Mouse (Mus musculus): ENCODE results near the gene Hist2h2be. TPM values are rescaled to one million over a fixed set of nuclear protein-coding genes. Genes with fewer than 3 reads are reported as not detected.

Gene Hist2h2be
- total and polyA plus RNA-seq, 3 experiments = 2.3 to 3.8 (median 2.9) TPM

- H3K4me1 ChIP-seq (ENCODE audit: control insufficient read depth in 1 of 2, insufficient read depth in 2 of 2) = peaks cover 5 to 36% of the 10 kb centered on the region in 2 experiments; a peak in 3 of 4 replicates
- H3K36me3 ChIP-seq (replicated peaks in 1 of 2; ENCODE audit: control insufficient read depth in 1 of 2, insufficient read depth in 1 of 2, low read length in 1 of 2) = peaks cover 30 to 48% of the 10 kb centered on the region in 2 experiments
- in situ Hi-C loops (cut with MboI; ENCODE audit: low pct_ligation_motif_present, low pct_unique_long_range_greater_than_20kb, low sequenced_read_pairs) (no loop called here), dilution Hi-C loops (cut with MboI; ENCODE audit: extremely low pct_ligation_motif_present, extremely low pct_unique_long_range_greater_than_20kb, low sequenced_read_pairs) (no loop called here)
- no peak overlapping the region for H3K4me3 ChIP-seq (replicated peaks in 1 of 3; ENCODE audit: low read depth in 2 of 3, low read length in 2 of 3, poor library complexity in 1 of 3)
- no peak overlapping the region for H3K9ac ChIP-seq (ENCODE audit: insufficient read depth, low read depth)
- TF ChIP-seq ETS1 (conservative IDR thresholded peaks at IDR 0.05; ENCODE audit: low read depth, low read length) = no peak
- TF ChIP-seq POLR2A (IDR thresholded peaks at IDR 0.05; ENCODE audit: low read depth, low read length) = no peak
- TF ChIP-seq SIN3A (IDR thresholded peaks at IDR 0.05; ENCODE audit: low read length) = no peak
- no peak for TF ChIP-seq PAX5 (IDR thresholded peaks at IDR 0.05; ENCODE audit: low read length)
- TF ChIP-seq CHD2 (IDR thresholded peaks at IDR 0.05; ENCODE audit: low read length) = no peak; the same call in none of the 2 replicates
- no peak for TF ChIP-seq JUND (conservative IDR thresholded peaks at IDR 0.05; ENCODE audit: low read depth, low read length)
- no peak for TF ChIP-seq ELF1 (IDR thresholded peaks at IDR 0.05; ENCODE audit: low read depth, low read length)
- no peak for TF ChIP-seq IRF4 (IDR thresholded peaks at IDR 0.05; ENCODE audit: low read depth, low read length)
- no peak for TF ChIP-seq CTCF (conservative IDR thresholded peaks at IDR 0.05 in 1 of 2, IDR thresholded peaks at IDR 0.05 in 1 of 2; ENCODE audit: low read depth in 2 of 2, low read length in 2 of 2)
- peaks cover 13% of the 10 kb centered on the region for H3K79me2 ChIP-seq (replicated peaks; ENCODE audit: control insufficient read depth, extremely low read depth, insufficient read depth, poor library complexity, severe bottlenecking)
- H3K4me2 ChIP-seq (ENCODE audit: insufficient read depth, low read depth, poor library complexity, severe bottlenecking) = no peak overlapping the region
- H3K27me3 ChIP-seq (replicated peaks) = no peaks in the 10 kb centered on the region
- no peak for DNase-seq (ENCODE audit: extremely low read depth)
- no peaks in the 10 kb centered on the region for H3K9me3 ChIP-seq (replicated peaks; ENCODE audit: low read length)
- no peak overlapping the region for H3K27ac ChIP-seq (ENCODE audit: insufficient read depth, low read depth)
Observed at GRCm38 (mm10) chr3:96179531-96179930, 41.4 kb upstream of the Hist2h2be start.

- no peak for DNase-seq (ENCODE audit: extremely low read depth)
- peaks cover 5 to 27% of the 10 kb centered on the region in 2 experiments; a peak in 3 of 4 replicates for H3K4me1 ChIP-seq (ENCODE audit: control insufficient read depth in 1 of 2, insufficient read depth in 2 of 2)
- TF ChIP-seq E2F4 (IDR thresholded peaks at IDR 0.05; ENCODE audit: insufficient replicate concordance, low read depth, low read length) (no peak), ZKSCAN1 (IDR thresholded peaks at IDR 0.05; ENCODE audit: borderline replicate concordance, low read depth, low read length) (no peak), HCFC1 (IDR thresholded peaks at IDR 0.05; ENCODE audit: low read depth, low read length) (0 out of 2 replicates have a peak, but pooled peaks have one; percentile 15), ETS1 (conservative IDR thresholded peaks at IDR 0.05; ENCODE audit: low read depth, low read length) (no peak), MXI1 (IDR thresholded peaks at IDR 0.05; ENCODE audit: low read depth, low read length) (no peak), POLR2A (IDR thresholded peaks at IDR 0.05; ENCODE audit: low read depth, low read length) (peak; percentile 27; the same call in 1 of the 2 replicates), SIN3A (IDR thresholded peaks at IDR 0.05; ENCODE audit: low read length) (no peak), TCF12 (IDR thresholded peaks at IDR 0.05; ENCODE audit: low read depth, low read length) (no peak), POLR2AphosphoS2 (IDR thresholded peaks at IDR 0.05; ENCODE audit: low read depth, low read length) (no peak), MAX (IDR thresholded peaks at IDR 0.05; ENCODE audit: low read length) (no peak), ZNF384 (IDR thresholded peaks at IDR 0.05; ENCODE audit: low read depth, low read length) (no peak), BHLHE40 (IDR thresholded peaks at IDR 0.05; ENCODE audit: low read depth, low read length) (peak; percentile 48), NRF1 (IDR thresholded peaks at IDR 0.05; ENCODE audit: low read depth, low read length) (no peak), EP300 (IDR thresholded peaks at IDR 0.05; ENCODE audit: low read length) (no peak), NELFE (IDR thresholded peaks at IDR 0.05; ENCODE audit: low read depth, low read length) (peak; percentile 56; the same call in 1 of the 2 replicates), MEF2A (IDR thresholded peaks at IDR 0.05; ENCODE audit: borderline replicate concordance, low read depth, low read length) (no peak), SMC3 (IDR thresholded peaks at IDR 0.05; ENCODE audit: low read depth, low read length) (no peak), ELF1 (IDR thresholded peaks at IDR 0.05; ENCODE audit: low read depth, low read length) (no peak), MYC (IDR thresholded peaks at IDR 0.05; ENCODE audit: low read depth, low read length) (no peak), UBTF (IDR thresholded peaks at IDR 0.05; ENCODE audit: low read depth, low read length) (no peak), MAZ (IDR thresholded peaks at IDR 0.05; ENCODE audit: low read depth, low read length) (peak; percentile 56), KAT2A (IDR thresholded peaks at IDR 0.05; ENCODE audit: insufficient replicate concordance, low read length) (no peak), CHD2 (IDR thresholded peaks at IDR 0.05; ENCODE audit: low read length) (no peak)
- H3K9ac ChIP-seq (ENCODE audit: insufficient read depth, low read depth) = peak within 1 kb of the TSS; percentile 61
- peaks cover 20 to 48% of the 10 kb centered on the region in 2 experiments for H3K36me3 ChIP-seq (replicated peaks in 1 of 2; ENCODE audit: control insufficient read depth in 1 of 2, insufficient read depth in 1 of 2, low read length in 1 of 2)
- H3K9me3 ChIP-seq (replicated peaks; ENCODE audit: low read length) = no peaks in the 10 kb centered on the region
- peak within 1 kb of the TSS; percentile 56 to 80 (median 59) for H3K4me3 ChIP-seq (replicated peaks in 1 of 3; ENCODE audit: low read depth in 2 of 3, low read length in 2 of 3, poor library complexity in 1 of 3)
- in situ Hi-C loops (cut with MboI; ENCODE audit: low pct_ligation_motif_present, low pct_unique_long_range_greater_than_20kb, low sequenced_read_pairs) = no loop called here
- dilution Hi-C loops (cut with MboI; ENCODE audit: extremely low pct_ligation_motif_present, extremely low pct_unique_long_range_greater_than_20kb, low sequenced_read_pairs) = no loop called here
- H3K27me3 ChIP-seq (replicated peaks) = no peaks in the 10 kb centered on the region
- peak within 1 kb of the TSS; percentile 90 for H3K4me2 ChIP-seq (ENCODE audit: insufficient read depth, low read depth, poor library complexity, severe bottlenecking)
- no peak within 1 kb of the TSS for H3K27ac ChIP-seq (ENCODE audit: insufficient read depth, low read depth)
- H3K79me2 ChIP-seq (replicated peaks; ENCODE audit: control insufficient read depth, extremely low read depth, insufficient read depth, poor library complexity, severe bottlenecking) = peaks cover under 1% of the 10 kb centered on the region; the same call in 1 of the 2 replicates
Observed at GRCm38 (mm10) chr3:96180727-96181477, 40.0 kb upstream of the Hist2h2be start, which contains the start of gene Sv2a. Gene Sv2a (plus strand): TSS chr3:96181151.
